Mouse (Mus musculus): ENCODE results near the gene Tub.
A peak's percentile ranks its signal among the peaks of the same experiment; 100 is the strongest.

The Tub gene

DNA sequence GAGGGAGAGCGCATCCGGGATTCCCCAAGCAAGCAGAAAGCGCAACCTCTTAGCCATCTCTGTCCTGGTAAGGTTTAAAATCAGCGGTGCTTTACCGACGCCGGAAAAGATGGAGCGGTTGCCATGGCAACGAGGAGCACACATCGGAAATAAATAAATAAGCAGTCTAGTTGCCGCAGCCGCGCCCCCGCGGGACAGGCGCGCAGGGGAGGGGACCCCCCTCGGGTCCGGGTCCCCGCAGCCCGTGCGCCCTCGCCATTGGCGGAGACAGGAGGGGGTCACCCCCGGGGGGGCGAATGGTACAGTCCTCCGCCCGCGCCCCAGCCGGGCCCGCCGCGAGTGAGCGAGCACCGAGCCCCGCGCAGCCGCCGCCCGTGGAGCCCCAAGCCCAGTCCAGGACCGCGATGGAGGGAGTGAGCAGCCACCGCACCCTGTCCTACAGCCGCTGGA, at the start of gene Tub:
Gene Tub (plus strand): TSS at position 27 of the 450 bp plus-strand sequence.
- DNase-seq (ENCODE audit: low read depth, low spot score), result no peak

DNA sequence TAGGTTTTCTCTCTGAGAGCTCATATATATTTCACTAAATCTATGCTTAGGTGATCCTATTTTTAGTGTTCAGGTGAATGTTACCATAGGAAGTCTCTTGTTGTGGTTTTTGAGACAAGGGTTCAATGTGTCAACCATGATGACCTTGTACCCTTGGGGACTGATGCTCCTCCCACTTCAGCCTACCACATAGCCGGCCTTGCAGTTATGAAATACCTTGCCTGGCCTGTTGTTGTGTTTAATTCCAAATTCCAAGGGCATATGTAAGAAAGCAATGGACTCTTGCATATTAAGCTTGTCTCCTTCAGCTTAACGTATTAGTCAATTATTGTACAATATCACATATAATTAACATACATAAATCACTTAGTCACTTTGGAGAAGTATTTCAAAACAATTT, 46.2 kb upstream of the Tub start:
- DNase-seq (ENCODE audit: low read depth, low spot score), result no peak

DNA sequence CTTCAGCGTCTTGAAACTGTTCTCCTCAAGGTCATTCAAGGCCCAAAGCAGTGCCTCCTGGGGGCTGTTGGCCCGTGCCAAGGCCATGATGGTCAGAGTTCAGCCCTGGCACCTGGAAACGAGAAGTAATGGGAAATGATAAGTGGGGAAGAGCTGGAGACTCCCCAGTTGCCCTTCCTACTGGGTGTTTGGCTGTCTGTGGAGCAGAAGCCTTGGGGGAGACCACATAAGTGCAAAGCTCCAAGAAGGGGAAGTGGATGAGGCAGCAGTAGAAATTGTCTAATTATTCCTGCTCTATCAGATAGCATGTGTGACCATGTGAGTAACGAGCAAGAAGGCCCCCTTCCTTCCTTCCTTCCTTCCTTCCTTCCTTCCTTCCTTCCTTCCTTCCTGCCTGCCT, 23.1 kb upstream of the Tub start:
- DNase-seq (ENCODE audit: low read depth, low spot score), result no peak

DNA sequence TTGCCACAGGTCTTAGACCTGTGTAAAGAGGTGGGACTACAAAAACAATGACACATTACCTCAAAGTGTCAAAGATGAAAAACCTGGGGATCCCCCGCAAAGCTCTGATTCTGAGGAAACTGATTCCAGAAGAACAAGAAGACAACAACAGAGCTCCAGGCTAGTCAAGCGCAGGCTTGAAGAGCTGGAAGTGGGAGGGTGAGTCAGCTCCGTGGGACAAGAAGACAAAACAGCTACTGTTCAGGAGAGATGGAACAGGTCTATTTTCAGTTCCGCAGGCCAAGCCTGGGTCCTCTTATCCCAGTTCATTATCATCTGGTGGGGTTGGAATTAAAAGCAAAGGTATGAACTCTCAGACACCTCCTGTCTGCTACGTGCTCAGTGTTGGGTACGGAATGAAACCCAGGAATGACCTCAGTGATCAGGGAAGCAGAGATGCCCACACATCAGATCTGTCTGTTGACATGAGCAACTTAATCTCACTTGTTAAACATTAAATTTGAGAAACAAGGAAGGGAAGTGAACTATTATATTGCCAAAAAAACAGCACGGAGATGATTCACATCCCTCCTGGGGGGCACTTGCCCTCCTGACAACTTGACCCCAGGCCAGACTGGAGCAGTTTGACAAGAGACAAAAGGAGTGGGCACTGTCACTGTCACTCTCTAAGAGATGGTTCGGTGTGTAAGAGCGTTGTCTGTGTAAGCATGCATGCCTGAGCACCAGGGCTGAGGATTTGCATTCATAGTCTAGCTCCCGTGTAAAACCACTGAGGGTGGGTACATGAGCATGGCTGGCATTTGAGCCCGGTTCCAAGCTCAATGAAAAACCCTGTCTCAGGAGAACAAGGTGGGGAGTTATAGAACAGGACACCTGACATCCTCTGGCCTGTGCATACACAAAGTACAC, 21.6 kb upstream of the Tub start:
- no peak for DNase-seq (ENCODE audit: low read depth, low spot score)

DNA sequence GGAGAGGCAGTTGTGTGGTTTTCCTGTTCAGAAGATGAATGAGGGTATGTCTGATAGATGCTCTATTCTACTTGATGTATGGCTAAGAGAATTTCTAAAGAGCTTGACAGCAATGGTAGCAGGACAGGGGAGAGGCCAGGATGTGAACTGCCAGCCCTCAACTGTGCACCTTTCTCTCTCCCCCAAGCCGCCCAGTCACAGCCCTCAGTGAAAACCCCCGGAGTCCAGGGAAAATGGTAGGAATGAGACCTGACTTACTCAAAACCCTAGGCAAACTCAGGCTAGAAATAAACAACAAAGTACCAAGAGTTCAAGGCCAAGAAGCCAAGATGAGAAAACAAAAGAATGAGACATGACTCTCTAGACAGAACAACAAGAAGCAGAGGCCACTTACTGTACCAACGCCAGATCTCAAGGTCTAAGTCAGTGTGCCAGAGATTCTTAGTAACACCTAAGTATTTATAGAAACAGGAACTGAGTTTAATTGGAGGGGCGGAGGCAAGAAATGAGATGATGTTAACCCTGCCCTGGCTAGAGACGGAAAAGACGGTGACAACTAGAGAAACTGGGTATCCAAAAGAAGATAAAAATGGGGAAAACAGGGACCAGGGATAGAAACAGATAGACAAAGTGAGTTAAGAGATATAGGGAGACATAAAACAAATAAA, 20.3 kb upstream of the Tub start, which contains the start of gene Nlrp10:
Gene Nlrp10 (minus strand): TSS at position 453 of the 668 bp plus-strand sequence.
- DNase-seq (ENCODE audit: low read depth, low spot score), result no peak

- peak; percentile 90 for DNase-seq (ENCODE audit: low read depth, low spot score)
Measured at GRCm38 (mm10) chr7:108933794-108934731, 16.1 kb upstream of the Tub start, which contains the start of gene Eif3f. Gene Eif3f, plus strand, starts transcription at chr7:108934417.

GRCm38 (mm10) chr7:108934836-108935235, 15.3 kb upstream of the Tub start:
- DNase-seq (ENCODE audit: low read depth, low spot score), result no peak

- DNase-seq (ENCODE audit: low read depth, low spot score), result no peak
Measured at GRCm38 (mm10) chr7:108935411-108935810, 14.7 kb upstream of the Tub start.

DNA sequence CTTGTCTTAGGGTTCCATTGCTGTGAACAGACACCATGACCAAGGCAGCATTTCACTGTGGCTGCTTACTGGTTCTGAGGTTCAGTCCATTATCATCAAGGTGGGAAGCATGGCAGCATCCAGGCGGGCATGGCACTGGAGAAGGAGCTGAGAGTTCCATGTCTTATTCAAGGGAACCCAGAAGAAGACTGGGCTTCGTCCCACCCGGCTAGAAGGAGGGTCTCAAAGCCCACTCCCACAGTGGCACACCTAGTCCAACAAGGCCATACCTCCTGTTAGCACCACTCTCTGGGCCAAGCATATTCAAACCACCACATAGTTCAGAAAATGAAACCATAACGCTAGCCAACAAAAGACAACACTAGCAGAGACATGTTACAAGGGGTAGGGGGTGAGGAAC, 13.5 kb upstream of the Tub start:
- no peak for DNase-seq (ENCODE audit: low read depth, low spot score)

DNA sequence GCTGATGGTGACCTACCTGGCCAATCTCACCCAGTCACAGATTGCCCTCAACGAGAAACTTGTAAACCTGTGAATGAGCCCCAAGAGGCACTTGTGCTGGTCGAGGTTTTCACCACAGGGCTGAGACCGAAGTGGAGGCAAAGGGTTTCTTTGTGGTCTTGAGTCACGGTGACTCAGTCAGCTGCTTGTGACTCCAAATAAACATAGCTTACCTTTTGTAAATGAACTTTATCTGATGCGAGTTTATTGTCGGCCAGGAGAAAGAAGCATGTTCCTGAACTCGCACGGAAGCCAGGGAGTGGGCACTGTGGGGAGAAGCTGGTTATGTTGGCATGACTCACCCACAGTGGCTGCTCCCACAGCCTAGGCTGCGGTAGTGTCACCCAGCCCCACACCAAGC, 8.7 kb upstream of the Tub start:
- no peak for DNase-seq (ENCODE audit: low read depth, low spot score)

- DNase-seq (ENCODE audit: low read depth, low spot score), result no peak
Measured at GRCm38 (mm10) chr7:108944002-108944401, 6.1 kb upstream of the Tub start.

DNA sequence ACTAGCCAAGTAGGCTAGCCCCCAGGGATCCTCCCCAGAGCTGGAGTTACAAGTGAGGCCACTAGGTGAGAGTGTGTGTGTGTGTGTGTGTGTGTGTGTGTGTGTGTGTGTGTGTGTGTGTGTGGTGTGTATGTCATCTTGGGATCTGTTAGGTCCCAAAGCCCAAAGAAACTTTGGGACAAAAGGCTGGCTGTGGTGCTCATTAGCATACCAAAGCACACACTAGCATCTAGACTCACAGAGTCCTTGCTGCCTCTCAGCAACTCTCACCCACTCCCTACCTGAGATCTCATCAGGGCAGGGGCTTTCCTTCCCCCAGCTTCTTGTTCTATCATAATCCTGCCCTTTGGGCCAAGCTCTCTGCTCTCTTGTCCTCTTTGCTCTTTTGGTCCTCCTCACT, 1.5 kb upstream of the Tub start:
- DNase-seq (ENCODE audit: low read depth, low spot score), result no peak

- no peak for DNase-seq (ENCODE audit: low read depth, low spot score)
Measured at GRCm38 (mm10) chr7:108949301-108949700, 837 bp upstream of the Tub start.

DNA sequence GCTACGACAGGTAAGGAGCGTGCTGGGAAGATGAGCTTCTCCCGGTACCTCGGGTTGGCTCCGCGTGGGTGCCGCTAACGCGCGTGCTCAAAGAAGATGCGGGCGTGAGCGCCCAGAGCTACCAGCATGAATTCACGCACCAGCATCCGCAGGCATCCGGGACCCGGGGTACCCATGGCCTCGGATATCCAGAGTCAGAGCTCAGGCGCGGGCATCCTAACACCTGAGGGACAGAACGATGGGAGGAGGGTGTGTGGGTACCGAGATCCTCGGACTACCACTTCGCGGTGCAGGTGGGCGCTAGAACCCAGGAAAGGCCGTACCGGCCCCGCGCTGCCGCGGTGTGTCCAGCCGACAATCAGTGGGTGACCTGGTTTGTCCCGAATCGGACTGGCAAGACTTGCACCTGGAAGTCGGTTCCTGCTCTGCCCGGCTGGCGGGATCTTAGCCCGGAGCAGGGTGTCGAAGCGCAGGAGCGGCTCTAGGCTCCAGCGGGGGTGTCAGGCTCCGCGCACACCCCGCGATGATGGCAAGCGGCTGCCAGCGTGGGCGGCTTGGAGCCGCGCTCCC, 709 bp downstream of the Tub start:
- DNase-seq (ENCODE audit: low read depth, low spot score), result no peak

DNA sequence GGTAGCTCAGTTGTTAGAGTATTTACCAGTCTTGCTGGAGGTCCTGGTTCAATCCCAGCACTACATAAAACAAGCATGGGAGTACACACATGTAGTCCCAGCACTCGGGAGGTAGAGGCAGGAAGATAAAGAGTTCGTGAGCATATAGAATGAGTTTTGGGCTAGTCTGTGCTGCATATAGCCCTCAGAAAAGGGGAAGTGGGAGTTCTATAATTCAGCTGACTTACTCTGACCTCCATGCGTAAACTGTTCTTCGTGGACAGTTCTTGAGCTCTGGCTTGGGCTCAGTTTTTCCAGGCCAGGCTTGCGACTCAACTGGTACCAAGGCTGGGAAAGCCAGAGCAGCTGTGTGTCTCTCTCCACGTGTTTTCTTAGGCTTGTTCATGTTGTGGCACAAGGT, 2.7 kb downstream of the Tub start:
- no peak for DNase-seq (ENCODE audit: low read depth, low spot score)

- no peak for DNase-seq (ENCODE audit: low read depth, low spot score)
Measured at GRCm38 (mm10) chr7:108954185-108954584, 4.0 kb downstream of the Tub start.

DNA sequence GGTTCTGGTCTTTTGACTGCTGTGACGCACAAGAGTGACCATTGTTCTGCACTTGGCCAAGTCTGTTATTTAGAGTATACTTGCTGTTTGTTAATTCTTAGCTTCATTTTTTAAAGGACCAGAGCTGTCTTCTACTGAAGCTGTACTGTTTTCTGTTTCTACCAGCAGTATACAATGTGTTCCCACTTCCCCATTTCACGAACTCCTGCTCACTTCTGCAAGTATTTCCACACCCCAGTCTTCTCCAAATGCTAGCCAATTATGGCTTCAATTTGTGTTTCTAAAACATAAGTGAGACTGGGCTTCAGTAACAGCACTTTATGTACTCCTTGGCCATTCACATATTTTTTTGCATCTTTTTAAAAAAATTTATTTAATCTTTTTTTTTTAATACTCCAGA, 7.6 kb downstream of the Tub start:
- no peak for DNase-seq (ENCODE audit: low read depth, low spot score)

DNA sequence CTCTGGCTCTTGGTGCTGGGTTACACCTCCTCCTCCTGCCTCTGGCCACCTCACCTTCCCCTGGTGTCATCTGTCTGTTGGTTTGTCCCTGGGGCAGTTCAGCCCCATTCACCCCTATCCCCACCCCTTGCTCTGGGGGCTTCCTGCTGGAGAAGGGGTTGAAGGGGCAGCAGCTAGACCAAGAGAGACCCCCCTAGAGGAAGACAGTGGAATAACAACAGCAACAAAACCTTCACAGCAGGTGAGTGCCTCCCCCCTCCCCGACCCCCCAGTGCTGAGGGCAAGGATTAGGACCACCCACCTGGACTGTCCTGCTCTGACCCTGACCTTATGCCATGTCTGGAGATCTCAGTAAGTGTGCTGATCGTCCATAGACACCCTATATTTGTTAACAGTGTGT, 15.8 kb downstream of the Tub start:
- DNase-seq (ENCODE audit: low read depth, low spot score), result no peak

DNA sequence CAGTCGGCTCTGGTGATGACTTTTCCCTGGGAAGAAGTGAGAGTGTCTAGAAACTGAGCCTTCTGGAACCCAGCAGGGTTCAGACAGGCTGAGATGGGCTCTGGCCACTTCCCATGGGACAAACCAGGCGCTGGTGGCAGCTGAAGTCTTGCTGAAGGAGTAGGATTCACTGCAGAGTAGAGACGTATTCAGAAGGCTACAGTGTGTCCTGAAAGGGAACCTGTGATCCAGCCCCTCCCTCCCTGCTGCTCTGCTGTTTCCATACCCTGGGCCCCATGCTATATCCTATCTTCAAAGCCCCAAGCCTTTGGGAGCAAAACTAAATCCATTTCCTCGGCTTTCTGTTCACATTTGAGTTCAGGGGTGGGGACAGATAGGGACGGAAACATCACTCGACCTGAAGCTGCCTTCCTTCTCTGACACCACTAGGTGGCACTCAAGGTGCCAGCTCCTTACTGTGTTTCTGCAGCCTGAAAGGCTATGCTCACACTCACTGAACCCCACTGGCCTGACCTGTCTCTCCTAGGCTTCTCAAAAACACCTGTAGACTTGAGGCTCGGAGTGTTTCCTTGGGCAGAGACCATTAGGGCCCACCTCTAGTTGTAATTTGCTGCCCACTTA, 16.7 kb downstream of the Tub start:
- DNase-seq (ENCODE audit: low read depth, low spot score), result no peak

DNA sequence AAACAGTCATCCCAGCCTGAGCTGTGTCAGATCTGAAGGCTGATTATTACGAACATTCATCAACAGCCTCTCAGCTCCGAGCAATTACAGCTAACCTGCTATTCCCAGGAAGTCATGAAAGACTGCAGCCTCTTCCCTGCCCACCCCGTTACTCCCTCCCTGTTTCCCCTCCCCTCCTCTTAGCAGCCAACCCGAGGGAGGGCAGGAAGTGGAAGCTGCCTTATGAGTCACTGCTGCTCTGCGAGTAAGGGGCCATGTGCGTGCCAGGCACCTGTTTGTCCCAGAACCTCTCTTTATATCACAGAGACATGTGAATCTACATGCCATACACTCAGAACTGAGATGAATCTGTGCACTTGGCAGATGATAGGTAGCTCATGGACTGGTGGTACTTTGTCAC, 18.1 kb downstream of the Tub start:
- no peak for DNase-seq (ENCODE audit: low read depth, low spot score)

DNA sequence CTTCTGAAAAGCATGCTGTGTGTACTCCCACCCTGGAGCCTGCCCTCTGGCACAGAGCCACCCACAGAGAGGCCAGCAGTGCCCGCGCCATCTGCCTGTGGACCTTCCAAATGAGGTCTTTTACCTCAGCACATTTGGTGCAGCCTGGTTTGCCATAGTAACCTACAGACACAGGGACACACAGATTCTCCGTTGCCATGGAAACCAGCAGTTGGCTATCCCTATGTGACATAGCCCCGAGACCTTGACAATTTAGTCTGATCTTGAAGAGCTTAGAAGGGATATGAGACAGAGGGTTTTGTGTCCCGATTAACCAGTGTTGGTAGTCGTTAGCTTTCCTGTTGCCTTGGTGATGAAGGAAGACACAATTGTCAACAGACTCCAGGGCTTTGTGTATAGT, 22.1 kb downstream of the Tub start:
- no peak for DNase-seq (ENCODE audit: low read depth, low spot score)
